Mouse (Mus musculus) liver, embryonic 16.5 days (tissue): ENCODE measurements around the gene Sh2b1. TPM values are rescaled to one million over a fixed set of nuclear protein-coding genes. Genes with fewer than 3 reads are reported as not detected.

ENCODE experiments used
- ATAC-seq: fragments of 200-750 bp; cut with Nextera tagmentation; 2 replicates; pipeline ENCODE4 v1.8.0; 2017; ENCODE audit warnings: low read depth, mild to moderate bottlenecking, moderate number of reproducible peaks, moderate library complexity
- H3K27ac ChIP-seq: fragments of 300-500 bp; sonication (generic); 2 replicates; pipeline ENCODE4 v1.5.1; 2014; ENCODE audit warnings: mild to moderate bottlenecking, low read length
- H3K27me3 ChIP-seq: fragments of 300-500 bp; sonication (generic); 2 replicates; pipeline ENCODE4 v1.6.1; 2014; ENCODE audit warnings: low read depth, low read length, mixed read lengths; ENCODE audit not compliant: control insufficient read depth, insufficient read depth
- H3K36me3 ChIP-seq: fragments of 300-500 bp; sonication (generic); 2 replicates; pipeline ENCODE4 v1.6.1; 2014; ENCODE audit warnings: mild to moderate bottlenecking; ENCODE audit not compliant: control insufficient read depth, insufficient read depth
- H3K4me1 ChIP-seq: fragments of 300-500 bp; sonication (generic); 2 replicates; pipeline ENCODE4 v1.6.1; 2014; ENCODE audit warnings: low read depth, low read length, mixed read lengths; ENCODE audit not compliant: control insufficient read depth
- H3K4me2 ChIP-seq: fragments of 300-500 bp; sonication (generic); 2 replicates; pipeline ENCODE4 v1.6.1; 2014; ENCODE audit warnings: low read depth, low read length, mixed read lengths
- H3K4me3 ChIP-seq: fragments of 300-500 bp; sonication (generic); 2 replicates; pipeline ENCODE4 v1.5.1; 2014; ENCODE audit warnings: low read depth, mild to moderate bottlenecking, low read length
- H3K9ac ChIP-seq: fragments of 300-500 bp; sonication (generic); 2 replicates; pipeline ENCODE4 v1.6.1; 2014; ENCODE audit warnings: low read depth, low read length
- H3K9me3 ChIP-seq: fragments of 300-500 bp; sonication (generic); replicated peaks from 2 replicates; pipeline ENCODE4 v1.6.1; 2016; ENCODE audit warnings: low read length; ENCODE audit not compliant: control insufficient read depth
- WGBS: fragments of 180-500 bp; shearing (Covaris S2); extraction: QIAGEN DNeasy Blood & Tissue Kit; methylation state at CpG from one replicate; pipeline ENCODE4 v1.1.7; 2014; ENCODE audit not compliant: insufficient replicate concordance; 5-methylcytosine and 5-hydroxymethylcytosine counted together
- polyA plus RNA-seq: library from polyadenylated mRNA; unstranded; fragments of >200 nt; fragmentation: Nextera tagmentation; extraction: Ambion mirVana; gene quantifications from 2 replicates; pipeline ENCODE4 v1.2.1, GENCODE M21; 2015

Gene Sh2b1
- polyA plus RNA-seq, 1 experiment from 2014 or later: 14.5 TPM

GRCm38 (mm10) chr7:126455242-126455641 lies 20.0 kb downstream of the Sh2b1 start:
- no peaks in the 10 kb centered on the region for H3K4me1 ChIP-seq
- ATAC-seq: no peak
- H3K27me3 ChIP-seq: no peaks in the 10 kb centered on the region
- no peak overlapping the region for H3K4me2 ChIP-seq
- no peak overlapping the region for H3K4me3 ChIP-seq
- no peaks in the 10 kb centered on the region for H3K9me3 ChIP-seq
- no peak overlapping the region for H3K9ac ChIP-seq
- WGBS: 44% methylated on average over 2 of the region's 2 CpGs
- no peaks in the 10 kb centered on the region for H3K36me3 ChIP-seq
- no peak overlapping the region for H3K27ac ChIP-seq

GRCm38 (mm10) chr7:126453861-126454260 lies 21.4 kb downstream of the Sh2b1 start:
- no peaks in the 10 kb centered on the region for H3K27me3 ChIP-seq
- no peak for ATAC-seq
- H3K36me3 ChIP-seq: no peaks in the 10 kb centered on the region

GRCm38 (mm10) chr7:126452244-126452643 lies 23.0 kb downstream of the Sh2b1 start:
- WGBS: 74% methylated on average over 3 of the region's 3 CpGs
- no peaks in the 10 kb centered on the region for H3K27me3 ChIP-seq
- H3K4me2 ChIP-seq: no peak overlapping the region

More at GRCm38 (mm10) chr7:126453861-126454260, 21.4 kb downstream of the Sh2b1 start:
- H3K9me3 ChIP-seq: no peaks in the 10 kb centered on the region
- H3K9ac ChIP-seq: no peak overlapping the region
- H3K4me2 ChIP-seq: no peak overlapping the region
- no peak overlapping the region for H3K27ac ChIP-seq
- H3K4me1 ChIP-seq: no peaks in the 10 kb centered on the region
- no peak overlapping the region for H3K4me3 ChIP-seq
- 43% methylated on average over 7 of the region's 7 CpGs for WGBS

GRCm38 (mm10) chr7:126450641-126451040 lies 24.6 kb downstream of the Sh2b1 start:
- no peaks in the 10 kb centered on the region for H3K4me1 ChIP-seq
- no peak for ATAC-seq
- H3K27ac ChIP-seq: no peak overlapping the region
- no peak overlapping the region for H3K4me3 ChIP-seq
- H3K9ac ChIP-seq: no peak overlapping the region
- no peaks in the 10 kb centered on the region for H3K27me3 ChIP-seq
- no peak overlapping the region for H3K4me2 ChIP-seq
- 79% methylated on average over 6 of the region's 6 CpGs for WGBS
- no peaks in the 10 kb centered on the region for H3K9me3 ChIP-seq
- no peaks in the 10 kb centered on the region for H3K36me3 ChIP-seq

More at GRCm38 (mm10) chr7:126452244-126452643, 23.0 kb downstream of the Sh2b1 start:
- no peak overlapping the region for H3K4me3 ChIP-seq
- ATAC-seq: no peak
- no peak overlapping the region for H3K9ac ChIP-seq
- no peaks in the 10 kb centered on the region for H3K9me3 ChIP-seq
- no peaks in the 10 kb centered on the region for H3K36me3 ChIP-seq
- no peak overlapping the region for H3K27ac ChIP-seq
- no peaks in the 10 kb centered on the region for H3K4me1 ChIP-seq

- Histone ChIP-seq H3K4me1 (no peaks in the 10 kb centered on the region), H3K36me3 (no peaks in the 10 kb centered on the region), H3K27ac (no peak overlapping the region), H3K9me3 (no peaks in the 10 kb centered on the region), H3K27me3 (no peaks in the 10 kb centered on the region), H3K4me3 (no peak overlapping the region), H3K9ac (no peak overlapping the region), H3K4me2 (no peak overlapping the region)
- no peak for ATAC-seq
- 76% methylated on average over 18 of the region's 18 CpGs for WGBS
Measured at GRCm38 (mm10) chr7:126449991-126450390, 25.2 kb downstream of the Sh2b1 start.

- no peak overlapping the region for H3K27ac ChIP-seq
- no peak overlapping the region for H3K4me2 ChIP-seq
- no peak overlapping the region for H3K4me3 ChIP-seq
- ATAC-seq: no peak
- H3K4me1 ChIP-seq: no peaks in the 10 kb centered on the region
- 66% methylated on average over 19 of the region's 19 CpGs for WGBS
- H3K27me3 ChIP-seq: no peaks in the 10 kb centered on the region
- no peak overlapping the region for H3K9ac ChIP-seq
- H3K36me3 ChIP-seq: no peaks in the 10 kb centered on the region
- H3K9me3 ChIP-seq: no peaks in the 10 kb centered on the region
Measured at GRCm38 (mm10) chr7:126448481-126448880, 26.7 kb downstream of the Sh2b1 start.

- H3K27ac ChIP-seq: no peak overlapping the region
- no peak overlapping the region for H3K9ac ChIP-seq
- no peak for ATAC-seq
- H3K4me3 ChIP-seq: no peak overlapping the region
- H3K4me1 ChIP-seq: no peaks in the 10 kb centered on the region
- H3K9me3 ChIP-seq: no peaks in the 10 kb centered on the region
- WGBS: 87% methylated on average over 21 of the region's 21 CpGs
- no peak overlapping the region for H3K4me2 ChIP-seq
- no peaks in the 10 kb centered on the region for H3K36me3 ChIP-seq
- no peaks in the 10 kb centered on the region for H3K27me3 ChIP-seq
Measured at GRCm38 (mm10) chr7:126446217-126446616, 29.0 kb downstream of the Sh2b1 start.

- WGBS: 81% methylated on average over 15 of the region's 15 CpGs
- H3K9ac ChIP-seq: no peak overlapping the region
- no peak for ATAC-seq
- no peak overlapping the region for H3K4me2 ChIP-seq
- no peaks in the 10 kb centered on the region for H3K27me3 ChIP-seq
- no peak overlapping the region for H3K27ac ChIP-seq
- H3K4me3 ChIP-seq: no peak overlapping the region
- H3K36me3 ChIP-seq: no peaks in the 10 kb centered on the region
- H3K4me1 ChIP-seq: no peaks in the 10 kb centered on the region
- no peaks in the 10 kb centered on the region for H3K9me3 ChIP-seq
Measured at GRCm38 (mm10) chr7:126445104-126445815, 30.0 kb downstream of the Sh2b1 start.

GRCm38 (mm10) chr7:126444536-126444935 lies 30.7 kb downstream of the Sh2b1 start:
- no peak overlapping the region for H3K27ac ChIP-seq
- 84% methylated on average over 9 of the region's 9 CpGs for WGBS
- H3K36me3 ChIP-seq: no peaks in the 10 kb centered on the region
- no peak for ATAC-seq
- no peaks in the 10 kb centered on the region for H3K9me3 ChIP-seq
- no peak overlapping the region for H3K4me3 ChIP-seq
- H3K4me1 ChIP-seq: no peaks in the 10 kb centered on the region
- H3K4me2 ChIP-seq: no peak overlapping the region
- H3K9ac ChIP-seq: no peak overlapping the region
- H3K27me3 ChIP-seq: no peaks in the 10 kb centered on the region
